Mouse (Mus musculus) erythroid progenitor cell, adult 5-6 weeks (primary cell): Measurements from ENCODE around the gene Fads2. TPM values are rescaled to one million over a fixed set of nuclear protein-coding genes. Genes with fewer than 3 reads are reported as not detected.
A peak's percentile ranks its signal among the peaks of the same experiment; 100 is the strongest.

ENCODE experiments used
- ATAC-seq: replicated peaks from 2 replicates; pipeline ENCODE4 v1.8.0; 2016; ENCODE audit warnings: moderate number of reproducible peaks, mild to moderate bottlenecking, moderate TSS enrichment, inconsistent platforms; ENCODE audit not compliant: poor library complexity, low FRiP score, severe bottlenecking
- total RNA-seq, 2 experiments: library from RNA; stranded (forward) in 1 of 2; stranded (reverse) in 1 of 2; fragments of 150-400 nt in 1 of 2; fragments of 186-747, 209-891 nt in 1 of 2; gene quantifications; 2 replicates each; pipeline versions ENCODE4 v1.2.3 to v1.2.4; 2015 to 2017; ENCODE audit warnings: low replicate concordance in 2 of 2

Fads2 gene
- total RNA-seq, 2 experiments from 2014 or later = 2.2 to 5.4 TPM

GRCm38 (mm10) chr19:10064173-10065012 lies 37.2 kb downstream of the Fads2 start:
- ATAC-seq = no peak

- no peak for ATAC-seq
Measured at GRCm38 (mm10) chr19:10062862-10063261, 38.7 kb downstream of the Fads2 start.

GRCm38 (mm10) chr19:10062292-10062691 lies 39.3 kb downstream of the Fads2 start:
- ATAC-seq = no peak

GRCm38 (mm10) chr19:10061624-10062023 lies 39.9 kb downstream of the Fads2 start:
- ATAC-seq = no peak

- no peak for ATAC-seq
Measured at GRCm38 (mm10) chr19:10060783-10061590, 40.6 kb downstream of the Fads2 start.

- peak; percentile 84 for ATAC-seq
Measured at GRCm38 (mm10) chr19:10059911-10060567, 41.5 kb downstream of the Fads2 start.

- no peak for ATAC-seq
Measured at GRCm38 (mm10) chr19:10058876-10059427, 42.6 kb downstream of the Fads2 start.

- ATAC-seq = no peak
Measured at GRCm38 (mm10) chr19:10058352-10058825, 43.2 kb downstream of the Fads2 start.

- no peak for ATAC-seq
Measured at GRCm38 (mm10) chr19:10057486-10058351, 43.8 kb downstream of the Fads2 start.

- no peak for ATAC-seq
Measured at GRCm38 (mm10) chr19:10056686-10057085, 44.9 kb downstream of the Fads2 start.

- ATAC-seq = no peak
Measured at GRCm38 (mm10) chr19:10055783-10056660, 45.5 kb downstream of the Fads2 start.

- ATAC-seq = no peak
Measured at GRCm38 (mm10) chr19:10055261-10055660, 46.3 kb downstream of the Fads2 start.

- ATAC-seq = no peak
Measured at GRCm38 (mm10) chr19:10054361-10055075, 47.0 kb downstream of the Fads2 start.

- ATAC-seq = no peak
Measured at GRCm38 (mm10) chr19:10053692-10054260, 47.8 kb downstream of the Fads2 start.

- ATAC-seq = no peak
Measured at GRCm38 (mm10) chr19:10052698-10053097, 48.8 kb downstream of the Fads2 start.

- no peak for ATAC-seq
Measured at GRCm38 (mm10) chr19:10050438-10050837, 51.1 kb downstream of the Fads2 start.

- no peak for ATAC-seq
Measured at GRCm38 (mm10) chr19:10049533-10049932, 52.0 kb downstream of the Fads2 start.
